Mouse (Mus musculus) adrenal gland, adult 8-10 months (tissue): ENCODE results near the gene Tmem60. TPM values are rescaled to one million over a fixed set of nuclear protein-coding genes. Genes with fewer than 3 reads are reported as not detected.

Source experiments
- DNase-seq: peaks from one replicate; pipeline ENCODE4 v3.0.0; 2022
- total RNA-seq, 4 experiments: library from RNA; stranded (reverse); gene quantifications; 2 replicates each; pipeline ENCODE4 v1.2.4; 2022

Tmem60 gene
- total RNA-seq, 4 experiments from 2014 or later: 16.9 to 24.3 (median 23.4) TPM

- DNase-seq: no peak
These were observed 29.8 kb downstream of the Tmem60 start for GRCm38 (mm10) chr5:20911741-20912140.

- peak; percentile 37 for DNase-seq
These were observed 31.6 kb downstream of the Tmem60 start for GRCm38 (mm10) chr5:20913372-20914275.

DNA sequence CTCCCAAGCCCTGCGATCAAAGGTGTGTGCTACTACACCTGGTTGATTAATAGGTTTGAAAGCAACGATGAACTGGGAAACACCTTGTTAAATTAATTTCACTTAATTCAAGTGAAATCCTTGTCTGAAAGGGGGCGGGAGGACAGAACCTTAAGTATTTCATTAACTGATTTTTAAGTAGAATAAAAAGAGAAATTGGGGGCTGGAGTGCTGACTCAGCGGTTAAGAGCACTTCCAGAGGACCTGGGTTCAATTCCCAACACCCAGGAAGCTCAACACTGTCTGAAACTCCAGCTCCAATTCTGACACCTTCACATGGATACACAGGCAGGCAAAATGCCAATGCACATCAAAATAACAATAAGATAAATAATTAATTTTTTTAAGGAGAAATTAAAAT is 37.0 kb downstream of the Tmem60 start:
- DNase-seq: no peak

- no peak for DNase-seq
These were observed 37.6 kb downstream of the Tmem60 start for GRCm38 (mm10) chr5:20919566-20919965.

- no peak for DNase-seq
These were observed 42.6 kb downstream of the Tmem60 start for GRCm38 (mm10) chr5:20924608-20925007.

- peak; percentile 41 for DNase-seq
These were observed 43.5 kb downstream of the Tmem60 start for GRCm38 (mm10) chr5:20925451-20925850.

GRCm38 (mm10) chr5:20929669-20930151 is 47.7 kb downstream of the Tmem60 start:
- DNase-seq: no peak

GRCm38 (mm10) chr5:20930430-20930829 is 48.4 kb downstream of the Tmem60 start:
- no peak for DNase-seq

GRCm38 (mm10) chr5:20931300-20931699 is 49.3 kb downstream of the Tmem60 start:
- no peak for DNase-seq

GRCm38 (mm10) chr5:20932585-20932984 is 50.6 kb downstream of the Tmem60 start:
- DNase-seq: no peak

DNA sequence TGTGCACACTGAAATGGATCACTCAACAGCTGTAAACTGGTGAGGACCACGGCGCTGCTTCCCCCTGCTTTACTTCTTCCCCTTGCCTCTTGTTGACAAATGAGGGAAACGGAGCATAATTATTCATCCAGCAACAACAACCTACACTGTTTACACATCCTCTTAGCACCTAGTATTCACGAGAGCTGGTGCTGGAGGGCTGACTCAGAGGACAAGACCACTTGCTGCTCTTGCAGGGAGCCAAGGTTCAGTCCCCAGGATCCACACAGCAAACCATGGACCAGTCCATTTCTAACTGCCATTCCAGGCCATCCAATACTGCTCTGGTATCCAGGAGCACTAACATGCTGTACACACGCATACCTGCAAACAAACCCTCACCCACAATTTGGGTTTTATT is 53.9 kb downstream of the Tmem60 start:
- no peak for DNase-seq

Other genes starting within 250 kb of the Tmem60 start
- gene Phtf2, start 67 bp upstream of the Tmem60 start, total RNA-seq: 10 to 100 TPM in 2 of 4 experiments, 1 to 10 TPM in 2; 7.3 to 16.2 (median 11.5) TPM
- gene Rsbn1l, start 74.2 kb downstream of the Tmem60 start, total RNA-seq: 10 to 100 TPM; 14.6 to 21.7 (median 16.6) TPM
- 10 to 100 TPM; 49.1 to 66.5 (median 62.2) TPM for gene Ptpn12, start 173.7 kb downstream of the Tmem60 start, total RNA-seq